Mouse (Mus musculus) thymus, postnatal 14 days (tissue): Measurements from ENCODE around the gene Pdpn.
A peak's percentile ranks its signal among the peaks of the same experiment; 100 is the strongest.

Source experiments
- DNase-seq: peaks from one replicate; pipeline ENCODE4 v3.0.0; 2021

Gene Pdpn

GRCm38 (mm10) chr4:143238241-143239031, 60.9 kb downstream of the Pdpn start:
- peak; percentile 46 for DNase-seq

DNA sequence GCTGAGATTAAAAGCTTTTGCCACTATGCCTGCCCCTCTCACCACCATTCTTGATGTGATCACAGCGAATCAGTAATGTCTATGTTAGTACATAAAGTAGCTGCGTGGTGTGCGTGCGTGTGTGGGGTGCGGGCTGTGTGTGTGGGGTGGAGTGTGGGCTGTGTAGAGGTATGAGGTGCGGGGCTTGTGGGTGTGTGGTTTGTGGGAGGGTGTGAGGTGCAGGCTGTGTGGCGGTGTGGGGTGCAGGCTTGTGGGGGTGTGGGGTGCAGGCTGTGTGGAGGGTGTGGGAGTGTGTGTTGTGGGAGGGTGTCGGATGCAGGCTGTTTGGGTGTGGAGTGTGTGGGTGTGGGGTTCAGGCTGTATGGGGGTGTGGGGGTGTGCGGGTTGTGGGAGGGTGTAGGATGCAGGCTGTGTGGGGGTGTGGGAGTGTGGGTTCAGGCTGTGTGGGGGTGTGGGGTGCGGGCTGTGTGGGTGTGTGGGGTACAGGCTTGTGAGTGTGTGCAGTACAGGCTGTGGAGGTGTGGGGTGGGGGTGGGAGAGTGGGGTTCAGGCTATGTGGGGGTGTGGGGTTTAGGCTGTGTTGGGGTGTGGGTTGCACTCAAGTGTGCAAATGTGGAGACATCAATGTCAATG, 67.5 kb downstream of the Pdpn start:
- DNase-seq = no peak

GRCm38 (mm10) chr4:143231110-143231509, 68.3 kb downstream of the Pdpn start:
- no peak for DNase-seq

DNA sequence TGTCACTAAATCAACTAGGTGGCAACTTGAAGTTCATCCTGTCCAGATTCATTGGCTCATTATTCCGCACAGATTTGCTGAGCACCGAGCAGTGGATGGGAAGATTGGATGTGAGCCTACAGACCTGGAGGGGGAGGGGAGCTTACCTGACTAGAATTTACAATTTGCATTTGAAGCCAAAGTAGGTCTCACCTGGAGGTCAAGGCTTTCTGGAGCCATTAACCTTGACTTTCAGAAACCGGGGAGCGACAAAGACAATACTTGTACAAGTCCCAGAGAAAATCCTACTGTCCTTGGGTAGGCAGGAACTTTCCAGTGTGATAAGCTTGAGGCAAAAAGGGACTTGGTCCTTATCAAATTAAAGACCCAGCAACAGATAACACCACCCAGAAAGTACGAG, 71.4 kb downstream of the Pdpn start:
- DNase-seq = no peak

DNA sequence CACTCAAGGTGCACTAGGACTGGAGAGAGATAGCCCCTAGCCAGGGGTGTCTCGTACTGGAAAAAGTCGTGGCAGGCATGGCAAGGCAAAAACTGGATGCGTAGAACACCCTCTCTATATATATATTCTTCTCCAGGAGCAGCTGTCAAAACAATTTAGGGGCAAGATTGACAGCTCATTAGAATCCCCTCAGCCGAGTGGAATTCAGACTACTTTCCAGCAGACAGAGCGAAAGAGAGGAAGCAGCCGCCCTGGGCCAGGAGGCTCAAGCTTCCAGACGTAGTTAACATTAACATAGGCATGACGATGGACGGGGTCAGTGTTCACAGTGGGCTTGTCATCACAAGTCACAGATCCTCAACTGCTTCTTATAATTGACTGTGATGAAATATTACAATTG, 73.5 kb downstream of the Pdpn start:
- no peak for DNase-seq

DNA sequence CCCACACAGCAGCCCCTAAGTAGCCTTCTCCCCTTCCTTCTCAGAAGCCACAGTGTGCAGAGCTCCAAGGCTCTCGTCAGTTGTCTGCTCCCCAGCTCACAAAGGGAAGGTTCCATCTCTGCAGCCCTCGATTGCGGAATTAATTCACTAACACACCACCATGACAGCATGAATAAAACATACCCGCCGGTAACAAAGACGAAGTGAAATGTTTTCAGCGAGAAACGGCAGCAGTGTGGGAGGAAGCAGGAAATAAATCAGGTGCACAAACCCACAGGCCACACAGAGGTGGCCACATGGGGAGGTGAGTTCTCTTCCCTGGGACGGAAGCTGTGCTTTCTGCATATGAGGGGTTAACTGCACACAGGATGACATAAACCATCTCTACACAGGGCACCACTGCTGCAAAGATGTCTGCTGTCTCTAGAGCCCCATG, 80.0 kb downstream of the Pdpn start:
- peak; percentile 47 for DNase-seq

- DNase-seq = no peak
Observed at GRCm38 (mm10) chr4:143218858-143219257, 80.5 kb downstream of the Pdpn start.
